Mouse (Mus musculus) hindbrain, embryonic 11.5 days (tissue): ENCODE results near the gene M1ap. TPM values are rescaled to one million over a fixed set of nuclear protein-coding genes. Genes with fewer than 3 reads are reported as not detected.

Experiments used
- ATAC-seq: fragments of 200-750 bp; cut with Nextera tagmentation; 2 replicates; pipeline ENCODE4 v1.8.0; 2017; ENCODE audit warnings: mild to moderate bottlenecking, moderate TSS enrichment, moderate library complexity; ENCODE audit not compliant: low FRiP score
- DNase-seq: peaks from one replicate; pipeline ENCODE4 v3.0.0-alpha.2; 2015; ENCODE audit warnings: low spot score
- H3K27ac ChIP-seq: fragments of 300-500 bp; sonication (generic); 2 replicates; pipeline ENCODE4 v1.5.1; 2014; ENCODE audit warnings: mild to moderate bottlenecking, low read depth, low read length
- H3K27me3 ChIP-seq: fragments of 300-500 bp; sonication (generic); 2 replicates; pipeline ENCODE4 v1.6.1; 2014; ENCODE audit warnings: mild to moderate bottlenecking, low read length, moderate library complexity, mixed read lengths; ENCODE audit not compliant: control insufficient read depth, insufficient read depth
- H3K36me3 ChIP-seq: fragments of 300-500 bp; sonication (generic); 2 replicates; pipeline ENCODE4 v1.6.1; 2014; ENCODE audit warnings: mild to moderate bottlenecking, low read length, moderate library complexity, mixed read lengths; ENCODE audit not compliant: control insufficient read depth, insufficient read depth
- H3K4me1 ChIP-seq: fragments of 300-500 bp; sonication (generic); replicated peaks from 2 replicates; pipeline ENCODE4 v1.6.1; 2014; ENCODE audit warnings: low read length, mixed read lengths; ENCODE audit not compliant: control insufficient read depth, insufficient read depth
- H3K4me2 ChIP-seq: fragments of 300-500 bp; sonication (generic); replicated peaks from 2 replicates; pipeline ENCODE4 v1.6.1; 2014; ENCODE audit warnings: mild to moderate bottlenecking, low read depth, low read length
- H3K4me3 ChIP-seq: fragments of 300-500 bp; sonication (generic); 2 replicates; pipeline ENCODE4 v1.5.1; 2014; ENCODE audit warnings: low read depth, low read length
- H3K9ac ChIP-seq: fragments of 300-500 bp; sonication (generic); 2 replicates; pipeline ENCODE4 v1.6.1; 2014; ENCODE audit warnings: low read depth, low read length
- H3K9me3 ChIP-seq: fragments of 300-500 bp; sonication (generic); 2 replicates; pipeline ENCODE4 v1.6.1; 2016; ENCODE audit warnings: low read length; ENCODE audit not compliant: control insufficient read depth
- WGBS: fragments of 180-500 bp; shearing (Covaris S2); extraction: QIAGEN DNeasy Blood & Tissue Kit; methylation state at CpG from one replicate; pipeline ENCODE4 v1.1.7; 2014; 5-methylcytosine and 5-hydroxymethylcytosine counted together
- polyA plus RNA-seq: library from polyadenylated mRNA; unstranded; fragments of >200 nt; fragmentation: Nextera tagmentation; extraction: Ambion mirVana; gene quantifications from 2 replicates; pipeline ENCODE4 v1.2.1, GENCODE M21; 2014

M1ap gene
- polyA plus RNA-seq, 1 experiment from 2014 or later, result not detected

DNA sequence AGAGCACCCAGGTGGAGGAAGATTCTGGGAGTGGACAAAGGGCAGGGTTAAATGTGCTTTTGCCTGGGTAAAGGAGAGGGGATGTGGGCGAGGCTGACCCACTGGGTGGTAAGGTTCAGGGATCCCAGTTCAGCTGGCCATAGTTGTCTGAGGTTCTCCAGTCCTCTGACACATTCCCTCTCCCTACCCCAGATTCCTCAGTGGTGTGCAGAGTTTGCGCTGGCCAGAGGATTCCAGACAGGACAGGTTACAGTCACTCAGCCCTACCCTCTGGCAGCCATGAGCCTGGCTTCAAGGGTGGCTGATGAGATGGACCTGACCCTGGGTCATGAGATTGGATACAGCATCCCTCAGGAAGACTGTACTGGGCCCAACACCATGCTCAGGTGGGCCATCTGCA is 112.0 kb downstream of the M1ap start:
- Histone ChIP-seq H3K4me1 (0 out of 2 replicates have a peak, but pooled peaks cover 7% of the 10 kb centered on the region), H3K27ac (no peak overlapping the region), H3K27me3 (peaks cover 19% of the 10 kb centered on the region), H3K9ac (no peak overlapping the region), H3K9me3 (no peaks in the 10 kb centered on the region), H3K36me3 (no peaks in the 10 kb centered on the region), H3K4me3 (no peak overlapping the region), H3K4me2 (no peak overlapping the region)
- DNase-seq, result no peak
- ATAC-seq, result no peak
- WGBS, result 77% methylated on average over 2 of the region's 2 CpGs

DNA sequence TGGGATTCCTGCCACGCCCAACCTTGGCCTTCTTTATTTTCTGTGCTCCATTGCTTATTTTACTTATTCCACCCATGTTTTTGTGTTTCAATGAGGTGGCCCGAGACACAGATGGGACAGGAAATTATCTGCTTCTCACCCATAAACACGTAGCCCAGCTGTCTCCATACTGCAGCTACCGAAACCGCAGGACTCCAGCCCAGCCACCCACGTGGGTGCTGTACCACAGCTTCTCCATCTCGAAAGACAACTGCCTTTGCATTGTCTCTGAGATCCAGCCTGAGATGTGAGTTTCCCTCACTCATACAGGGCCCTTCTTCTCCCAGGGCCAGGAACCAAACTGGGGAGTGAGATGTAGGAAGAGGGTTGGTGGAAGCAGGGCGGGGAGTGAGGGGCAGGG is 119.3 kb downstream of the M1ap start:
- Histone ChIP-seq H3K36me3 (no peaks in the 10 kb centered on the region), H3K27me3 (peaks cover 89% of the 10 kb centered on the region), H3K27ac (no peak overlapping the region), H3K9ac (no peak overlapping the region), H3K4me3 (no peak overlapping the region), H3K9me3 (no peaks in the 10 kb centered on the region), H3K4me2 (no peak overlapping the region), H3K4me1 (peaks cover 7% of the 10 kb centered on the region)
- WGBS, result 44% methylated on average over 8 of the region's 8 CpGs
- DNase-seq (no peak), ATAC-seq (no peak)

DNA sequence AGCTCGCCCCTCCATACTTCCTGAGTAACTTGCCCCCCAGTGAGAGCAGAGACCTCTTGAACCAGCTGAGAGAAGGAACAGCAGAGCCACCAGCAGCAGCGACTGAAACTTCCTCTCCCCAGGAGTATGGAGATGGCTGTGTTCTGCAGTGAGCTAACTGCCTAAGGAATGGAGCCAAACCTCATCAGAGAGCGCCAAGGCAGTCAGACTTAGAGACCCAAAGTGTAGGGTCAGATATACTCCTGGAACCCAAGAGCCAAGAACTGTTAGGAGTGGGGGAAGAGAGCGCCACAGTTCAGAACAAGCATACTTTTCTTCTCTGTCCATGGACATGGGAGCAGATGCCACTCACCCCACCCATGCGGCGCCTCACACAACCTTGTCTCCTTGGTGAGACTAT is 119.7 kb downstream of the M1ap start:
- no peaks in the 10 kb centered on the region for H3K9me3 ChIP-seq
- H3K9ac ChIP-seq, result no peak overlapping the region
- H3K27ac ChIP-seq, result no peak overlapping the region
- DNase-seq (no peak), ATAC-seq (no peak)
- H3K4me2 ChIP-seq, result no peak overlapping the region
- peaks cover 10% of the 10 kb centered on the region for H3K4me1 ChIP-seq
- H3K27me3 ChIP-seq, result peaks cover 93% of the 10 kb centered on the region
- 30% methylated on average over 6 of the region's 6 CpGs for WGBS
- H3K4me3 ChIP-seq, result no peak overlapping the region
- no peaks in the 10 kb centered on the region for H3K36me3 ChIP-seq

DNA sequence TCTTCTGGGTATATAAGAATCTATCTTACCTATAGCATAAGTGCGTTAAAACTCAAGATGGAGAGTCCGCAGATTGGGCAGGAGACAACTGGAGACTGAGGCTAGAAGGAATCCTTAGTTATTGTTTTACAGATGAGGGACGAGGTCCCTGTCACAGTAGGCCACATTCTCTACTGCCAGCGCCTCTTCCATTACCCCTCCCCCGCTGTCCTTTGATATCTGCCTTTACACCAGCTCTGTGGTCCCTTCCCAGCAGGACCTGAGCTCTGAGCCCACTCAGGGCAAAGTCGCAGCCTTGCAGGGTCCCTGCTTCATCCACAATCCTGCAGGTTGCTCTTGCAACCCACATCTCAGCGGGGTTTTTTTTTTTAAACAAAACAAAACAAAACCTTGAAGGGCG is 121.5 kb downstream of the M1ap start:
- H3K27me3 ChIP-seq, result peaks cover 96% of the 10 kb centered on the region
- ATAC-seq (no peak), DNase-seq (peak; percentile 38)
- peak overlapping the region; percentile 4; the same call in 1 of the 2 replicates for H3K4me3 ChIP-seq
- no peak overlapping the region for H3K27ac ChIP-seq
- H3K9me3 ChIP-seq, result no peaks in the 10 kb centered on the region
- WGBS, result 3% methylated on average over 8 of the region's 8 CpGs
- peaks cover 10% of the 10 kb centered on the region for H3K4me1 ChIP-seq
- H3K9ac ChIP-seq, result no peak overlapping the region
- H3K36me3 ChIP-seq, result no peaks in the 10 kb centered on the region
- H3K4me2 ChIP-seq, result no peak overlapping the region

DNA sequence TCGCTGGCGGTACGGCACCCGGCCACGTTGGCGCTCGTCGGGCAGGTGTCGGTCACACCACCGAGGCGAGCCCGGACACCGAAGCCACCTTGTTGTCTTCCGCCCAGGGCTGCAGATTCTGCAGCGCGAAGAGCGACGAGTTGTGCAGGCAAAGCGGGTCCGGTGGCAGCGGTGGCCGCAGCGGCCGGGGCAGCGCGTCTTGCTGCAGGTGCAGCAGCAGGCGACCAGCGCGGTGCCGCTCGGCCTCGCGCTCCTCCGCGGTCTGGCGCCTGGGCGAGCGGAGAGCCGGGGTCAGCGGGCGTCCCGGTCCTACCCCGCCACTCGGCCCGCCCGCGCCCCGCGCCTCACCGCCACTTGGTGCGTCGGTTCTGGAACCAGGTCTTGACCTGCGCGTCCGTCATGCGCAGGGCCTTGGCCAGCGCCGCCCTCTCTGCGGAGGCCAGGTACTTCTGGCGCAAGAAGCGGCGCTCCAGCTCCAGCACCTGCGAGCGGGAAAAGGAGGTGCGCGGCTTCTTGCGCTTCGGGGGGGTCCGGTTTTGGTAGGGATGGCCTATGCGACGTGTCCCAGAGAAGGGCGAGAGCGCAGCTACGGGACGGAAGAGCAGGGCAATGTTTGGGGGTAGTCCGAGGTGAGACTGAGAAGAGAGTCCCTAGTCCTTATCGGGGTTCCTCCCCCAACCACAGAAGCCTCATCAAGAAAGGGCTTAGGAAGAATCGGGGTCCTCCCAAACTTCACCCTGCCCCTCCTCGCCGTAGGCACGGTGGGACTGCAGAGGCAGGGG is 122.2 kb downstream of the M1ap start:
- ATAC-seq (no peak), DNase-seq (peak; percentile 63)
- Histone ChIP-seq H3K9ac (no peak overlapping the region), H3K9me3 (no peaks in the 10 kb centered on the region), H3K4me3 (peak overlapping the region; percentile 22), H3K27ac (no peak overlapping the region), H3K27me3 (peaks cover 95% of the 10 kb centered on the region), H3K4me1 (peaks cover 10% of the 10 kb centered on the region), H3K4me2 (0 out of 2 replicates have a peak overlapping the region, but pooled peaks have one; percentile 2), H3K36me3 (no peaks in the 10 kb centered on the region)
- under 1% methylated on average over 81 of the region's 81 CpGs for WGBS

DNA sequence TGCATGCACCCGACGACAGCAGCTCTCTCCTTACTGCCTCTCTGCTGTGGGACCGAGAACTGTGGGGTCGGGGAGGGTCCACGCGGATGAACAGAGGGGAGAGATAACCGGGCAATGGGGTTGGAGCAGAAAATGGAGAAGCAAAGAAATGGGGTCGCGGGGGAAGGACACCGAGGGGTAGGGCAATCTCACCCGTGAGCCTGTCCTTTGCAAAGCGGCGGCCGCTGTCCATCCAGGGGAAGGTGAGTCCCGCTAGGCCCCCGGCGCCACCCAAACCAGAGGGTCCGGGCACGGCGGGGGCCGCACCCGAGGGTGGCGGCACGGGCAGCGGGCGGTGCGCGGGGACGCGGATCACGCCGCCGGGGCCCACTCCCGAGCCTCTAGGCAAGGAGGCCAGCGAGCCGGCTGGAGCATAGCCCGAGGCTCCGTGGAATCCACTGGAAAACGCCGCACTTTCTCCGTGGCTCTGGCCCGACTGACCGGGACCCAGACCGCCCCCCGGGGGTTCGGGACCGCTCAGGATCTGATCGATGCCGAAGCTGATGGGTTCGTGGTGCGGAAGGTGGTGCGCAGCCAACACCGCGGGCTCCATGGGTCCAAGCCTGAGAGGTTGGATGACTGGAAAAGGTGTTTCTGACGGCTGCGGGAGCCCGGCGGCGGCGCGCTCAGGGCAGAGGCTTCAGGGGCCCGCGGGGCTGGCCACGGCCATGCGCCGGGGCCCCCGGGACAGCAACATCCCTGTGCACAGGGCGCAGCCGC is 123.0 kb downstream of the M1ap start:
- Histone ChIP-seq H3K4me1 (peaks cover 10% of the 10 kb centered on the region), H3K27ac (no peak overlapping the region), H3K9me3 (no peaks in the 10 kb centered on the region), H3K4me2 (0 out of 2 replicates have a peak overlapping the region, but pooled peaks have one; percentile 12), H3K27me3 (peaks cover 96% of the 10 kb centered on the region), H3K36me3 (no peaks in the 10 kb centered on the region), H3K9ac (no peak overlapping the region), H3K4me3 (peak overlapping the region; percentile 2; the same call in 1 of the 2 replicates)
- peak; percentile 62 for DNase-seq
- ATAC-seq, result no peak
- WGBS, result under 1% methylated on average over 65 of the region's 69 CpGs

DNA sequence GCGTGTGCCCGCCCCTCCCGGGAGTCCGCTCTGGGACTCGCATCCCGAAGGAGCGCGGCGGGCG is 123.4 kb downstream of the M1ap start, which contains the start of gene Tlx2:
Tlx2 (minus strand) TSS at position 47 of the 64 bp plus-strand sequence.
- ATAC-seq (no peak), DNase-seq (peak; percentile 69)
- H3K27me3 ChIP-seq, result peaks cover 94% of the 10 kb centered on the region
- peaks cover 10% of the 10 kb centered on the region for H3K4me1 ChIP-seq
- peak within 1 kb of the TSS; percentile 22; the same call in 1 of the 2 replicates for H3K4me3 ChIP-seq
- H3K27ac ChIP-seq, result no peak within 1 kb of the TSS
- no peaks in the 10 kb centered on the region for H3K9me3 ChIP-seq
- no peak within 1 kb of the TSS for H3K9ac ChIP-seq
- 0 out of 2 replicates have a peak within 1 kb of the TSS, but pooled peaks have one; percentile 12 for H3K4me2 ChIP-seq
- no peaks in the 10 kb centered on the region for H3K36me3 ChIP-seq
- 0% methylated on average over 4 of the region's 10 CpGs for WGBS

DNA sequence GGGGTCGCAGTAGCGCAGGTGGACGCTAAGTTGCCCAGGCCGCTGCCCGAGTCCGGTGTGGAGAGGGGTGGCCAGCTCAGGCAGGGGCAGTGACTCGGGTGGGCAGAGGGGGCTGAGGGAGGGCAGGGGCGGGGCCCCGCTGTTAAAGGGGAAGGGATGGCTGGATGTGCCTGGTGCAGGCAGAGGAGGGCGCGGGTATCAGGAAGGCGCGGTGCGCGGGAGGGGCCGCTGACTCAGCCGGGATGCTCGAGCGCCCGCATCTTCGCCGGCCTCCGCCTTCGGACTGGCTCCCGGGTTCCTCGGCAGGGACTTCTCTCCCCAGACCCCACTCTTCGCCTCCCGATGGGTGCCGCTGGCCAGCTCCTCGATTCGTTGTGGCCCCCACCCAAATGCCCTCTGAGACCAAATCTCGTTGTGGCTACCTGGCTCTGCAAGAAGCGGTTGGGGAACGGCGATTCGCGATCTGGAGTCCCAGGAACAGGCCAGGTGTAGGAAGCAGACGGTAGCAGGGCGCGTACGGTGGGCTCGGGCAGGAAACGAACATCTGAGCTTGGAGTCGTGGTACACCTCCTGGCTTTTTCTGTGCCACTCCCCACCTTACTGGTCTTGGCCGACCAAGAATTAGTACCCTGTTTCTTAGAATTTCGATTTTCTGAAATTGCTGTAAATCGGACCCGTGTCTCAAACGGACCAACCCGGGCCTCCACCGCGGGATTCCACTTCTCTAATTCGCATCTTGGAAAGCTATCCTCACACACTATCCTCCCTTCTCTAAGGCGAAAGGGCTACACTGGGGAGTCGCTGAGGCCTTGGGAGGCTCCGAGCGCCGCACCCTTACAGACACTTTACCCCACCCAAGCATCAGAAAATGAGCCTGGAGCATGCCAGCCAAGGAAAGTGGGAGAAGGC is 123.9 kb downstream of the M1ap start:
- peak overlapping the region; percentile 14; the same call in 1 of the 2 replicates for H3K4me3 ChIP-seq
- H3K27me3 ChIP-seq, result peaks cover 92% of the 10 kb centered on the region
- H3K27ac ChIP-seq, result no peak overlapping the region
- 0 out of 2 replicates have a peak overlapping the region, but pooled peaks have one; percentile 12 for H3K4me2 ChIP-seq
- ATAC-seq (no peak; the same call in none of the 2 replicates), DNase-seq (no peak)
- H3K9me3 ChIP-seq, result no peaks in the 10 kb centered on the region
- H3K36me3 ChIP-seq, result no peaks in the 10 kb centered on the region
- no peak overlapping the region for H3K9ac ChIP-seq
- H3K4me1 ChIP-seq, result peaks cover 10% of the 10 kb centered on the region
- under 1% methylated on average over 54 of the region's 58 CpGs for WGBS
